Mouse (Mus musculus): ENCODE measurements at regions not wholly inside any gene's neighbourhood (a gene's known extent, or its start where the extent isn't known, plus 50 kb on each side); places are given as distances from the start of the nearest gene placed in this dataset.

- no peaks in the 10 kb centered on the region for H3K27me3 ChIP-seq (ENCODE audit: control insufficient read depth, insufficient read depth, low read length)
- H3K4me3 ChIP-seq (ENCODE audit: low read depth, low read length), result no peak overlapping the region
- no peak for TF ChIP-seq CTCF (IDR thresholded peaks at IDR 0.05; ENCODE audit: low read depth)
- TF ChIP-seq EP300 (IDR thresholded peaks at IDR 0.05; ENCODE audit: low read depth), result no peak
- ATAC-seq (ENCODE audit: insufficient read depth, low read depth) (no peak), DNase-seq (ENCODE audit: low spot score) (no peak)
- H3K36me3 ChIP-seq (replicated peaks; ENCODE audit: control insufficient read depth, insufficient read depth, low read length), result no peaks in the 10 kb centered on the region
- H3K27ac ChIP-seq (ENCODE audit: low read depth), result no peak overlapping the region
- H3K4me1 ChIP-seq (ENCODE audit: control insufficient read depth, insufficient read depth), result no peaks in the 10 kb centered on the region
- H3K9ac ChIP-seq (replicated peaks; ENCODE audit: low read depth, low read length), result no peak overlapping the region
- no peaks in the 10 kb centered on the region for H3K9me3 ChIP-seq (replicated peaks; ENCODE audit: control insufficient read depth, low read length)
- no peak overlapping the region for H3K4me2 ChIP-seq (ENCODE audit: low read depth, low read length)
- 86% methylated on average over 9 of the region's 9 CpGs for WGBS
Measured at GRCm38 (mm10) chr12:112422177-112422576, 67.1 kb upstream of the A530016L24Rik start.

- no peaks in the 10 kb centered on the region for H3K4me1 ChIP-seq (ENCODE audit: control insufficient read depth, insufficient read depth)
- DNase-seq (ENCODE audit: low spot score) (no peak), ATAC-seq (ENCODE audit: insufficient read depth, low read depth) (no peak)
- no peak overlapping the region for H3K9ac ChIP-seq (replicated peaks; ENCODE audit: low read depth, low read length)
- H3K9me3 ChIP-seq (replicated peaks; ENCODE audit: control insufficient read depth, low read length), result no peaks in the 10 kb centered on the region
- H3K4me3 ChIP-seq (ENCODE audit: low read depth, low read length), result no peak overlapping the region
- TF ChIP-seq EP300 (IDR thresholded peaks at IDR 0.05; ENCODE audit: low read depth) (no peak), CTCF (IDR thresholded peaks at IDR 0.05; ENCODE audit: low read depth) (no peak)
- no peak overlapping the region for H3K4me2 ChIP-seq (ENCODE audit: low read depth, low read length)
- H3K36me3 ChIP-seq (replicated peaks; ENCODE audit: control insufficient read depth, insufficient read depth, low read length), result no peaks in the 10 kb centered on the region
- H3K27ac ChIP-seq (ENCODE audit: low read depth), result no peak overlapping the region
- WGBS, result 86% methylated on average over 6 of the region's 6 CpGs
- no peaks in the 10 kb centered on the region for H3K27me3 ChIP-seq (ENCODE audit: control insufficient read depth, insufficient read depth, low read length)
Measured at GRCm38 (mm10) chr12:112424150-112424549, 65.1 kb upstream of the A530016L24Rik start.

- ATAC-seq (ENCODE audit: insufficient read depth, low read depth) (no peak), DNase-seq (ENCODE audit: low spot score) (no peak)
- TF ChIP-seq EP300 (IDR thresholded peaks at IDR 0.05; ENCODE audit: low read depth) (no peak), CTCF (IDR thresholded peaks at IDR 0.05; ENCODE audit: low read depth) (no peak)
- WGBS, result 67% methylated on average over 9 of the region's 9 CpGs
- no peak overlapping the region for H3K4me3 ChIP-seq (ENCODE audit: low read depth, low read length)
- no peak overlapping the region for H3K27ac ChIP-seq (ENCODE audit: low read depth)
- H3K27me3 ChIP-seq (ENCODE audit: control insufficient read depth, insufficient read depth, low read length), result no peaks in the 10 kb centered on the region
- no peaks in the 10 kb centered on the region for H3K4me1 ChIP-seq (ENCODE audit: control insufficient read depth, insufficient read depth)
- H3K9ac ChIP-seq (replicated peaks; ENCODE audit: low read depth, low read length), result no peak overlapping the region
- H3K4me2 ChIP-seq (ENCODE audit: low read depth, low read length), result no peak overlapping the region
- no peaks in the 10 kb centered on the region for H3K9me3 ChIP-seq (replicated peaks; ENCODE audit: control insufficient read depth, low read length)
- H3K36me3 ChIP-seq (replicated peaks; ENCODE audit: control insufficient read depth, insufficient read depth, low read length), result no peaks in the 10 kb centered on the region
Measured at GRCm38 (mm10) chr12:112426681-112427080, 62.6 kb upstream of the A530016L24Rik start.

GRCm38 (mm10) chr12:112430104-112430846, 59.0 kb upstream of the A530016L24Rik start:
- H3K27ac ChIP-seq (ENCODE audit: low read depth), result no peak overlapping the region
- no peaks in the 10 kb centered on the region for H3K4me1 ChIP-seq (ENCODE audit: control insufficient read depth, insufficient read depth)
- no peak overlapping the region for H3K4me2 ChIP-seq (ENCODE audit: low read depth, low read length)
- TF ChIP-seq CTCF (IDR thresholded peaks at IDR 0.05; ENCODE audit: low read depth), result no peak
- no peak for TF ChIP-seq EP300 (IDR thresholded peaks at IDR 0.05; ENCODE audit: low read depth)
- ATAC-seq (ENCODE audit: insufficient read depth, low read depth) (no peak), DNase-seq (ENCODE audit: low spot score) (no peak)
- H3K27me3 ChIP-seq (ENCODE audit: control insufficient read depth, insufficient read depth, low read length), result peaks cover 7% of the 10 kb centered on the region
- H3K36me3 ChIP-seq (replicated peaks; ENCODE audit: control insufficient read depth, insufficient read depth, low read length), result no peaks in the 10 kb centered on the region
- H3K9me3 ChIP-seq (replicated peaks; ENCODE audit: control insufficient read depth, low read length), result no peaks in the 10 kb centered on the region
- no peak overlapping the region for H3K4me3 ChIP-seq (ENCODE audit: low read depth, low read length)
- WGBS, result 69% methylated on average over 22 of the region's 22 CpGs
- H3K9ac ChIP-seq (replicated peaks; ENCODE audit: low read depth, low read length), result no peak overlapping the region

- no peak for TF ChIP-seq CTCF (IDR thresholded peaks at IDR 0.05; ENCODE audit: low read depth)
- no peak for TF ChIP-seq EP300 (IDR thresholded peaks at IDR 0.05; ENCODE audit: low read depth)
- Histone ChIP-seq H3K9ac (replicated peaks; ENCODE audit: low read depth, low read length) (no peak overlapping the region), H3K27me3 (ENCODE audit: control insufficient read depth, insufficient read depth, low read length) (peaks cover 7% of the 10 kb centered on the region), H3K4me3 (ENCODE audit: low read depth, low read length) (no peak overlapping the region), H3K4me2 (ENCODE audit: low read depth, low read length) (no peak overlapping the region), H3K36me3 (replicated peaks; ENCODE audit: control insufficient read depth, insufficient read depth, low read length) (no peaks in the 10 kb centered on the region), H3K27ac (ENCODE audit: low read depth) (no peak overlapping the region), H3K9me3 (replicated peaks; ENCODE audit: control insufficient read depth, low read length) (no peaks in the 10 kb centered on the region), H3K4me1 (ENCODE audit: control insufficient read depth, insufficient read depth) (no peaks in the 10 kb centered on the region)
- DNase-seq (ENCODE audit: low spot score) (no peak), ATAC-seq (ENCODE audit: insufficient read depth, low read depth) (no peak)
- WGBS, result 53% methylated on average over 12 of the region's 12 CpGs
Measured at GRCm38 (mm10) chr12:112433315-112433714, 55.9 kb upstream of the A530016L24Rik start.

Measured in heart, postnatal 0 days (tissue).